Mouse (Mus musculus) MN1 (cell line): ENCODE results near the gene Csmd2.

ENCODE experiments used
- DNase-seq: peaks from one replicate; pipeline ENCODE4 v3.0.0-alpha.2; 2016; ENCODE audit warnings: low spot score

Gene Csmd2

GRCm38 (mm10) chr4:128613326-128613725 is 625.7 kb downstream of the Csmd2 start:
- peak; percentile 79 for DNase-seq

GRCm38 (mm10) chr4:128615761-128616160 is 628.1 kb downstream of the Csmd2 start:
- peak; percentile 7 for DNase-seq
